Mouse (Mus musculus): Measurements from ENCODE around the gene Rhobtb1. TPM values are rescaled to one million over a fixed set of nuclear protein-coding genes. Genes with fewer than 3 reads are reported as not detected.

Rhobtb1 gene
- total RNA-seq, 2 experiments from 2014 or later = 113 to 183 TPM

- DNase-seq (ENCODE audit: low spot score) = no peak
- intact Hi-C loops (cut with DNase I) = no loop called here
These were observed 10.3 kb downstream of the Rhobtb1 start for GRCm38 (mm10) chr10:69161503-69161902.

- no peak for DNase-seq (ENCODE audit: low spot score)
- intact Hi-C loops (cut with DNase I) = no loop called here
These were observed 11.3 kb downstream of the Rhobtb1 start for GRCm38 (mm10) chr10:69162577-69162976.

- no peak for DNase-seq (ENCODE audit: low spot score)
- intact Hi-C loops (cut with DNase I) = no loop called here
These were observed 12.0 kb downstream of the Rhobtb1 start for GRCm38 (mm10) chr10:69163216-69163615.

DNA sequence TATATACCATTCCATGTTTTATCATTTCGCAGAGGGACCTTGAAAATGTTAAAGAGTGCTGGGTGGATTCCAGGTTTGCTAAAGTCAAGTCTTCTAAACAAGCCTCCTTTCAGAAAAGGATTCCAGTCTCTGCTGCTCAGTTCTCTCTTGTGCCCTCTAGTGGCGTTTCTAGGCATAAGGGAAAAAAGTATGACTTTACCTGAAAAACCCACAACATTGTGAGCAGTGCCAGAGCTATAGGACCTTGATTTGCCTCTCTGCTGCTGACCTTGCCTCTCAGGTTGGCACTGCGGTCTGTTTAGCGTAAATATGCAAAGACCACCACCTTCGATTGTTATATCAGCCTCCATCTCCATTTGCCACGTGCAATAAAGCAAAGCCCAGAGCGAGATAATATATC, 13.9 kb downstream of the Rhobtb1 start:
- no peak for DNase-seq (ENCODE audit: low spot score)
- intact Hi-C loops (cut with DNase I) = no loop called here

DNA sequence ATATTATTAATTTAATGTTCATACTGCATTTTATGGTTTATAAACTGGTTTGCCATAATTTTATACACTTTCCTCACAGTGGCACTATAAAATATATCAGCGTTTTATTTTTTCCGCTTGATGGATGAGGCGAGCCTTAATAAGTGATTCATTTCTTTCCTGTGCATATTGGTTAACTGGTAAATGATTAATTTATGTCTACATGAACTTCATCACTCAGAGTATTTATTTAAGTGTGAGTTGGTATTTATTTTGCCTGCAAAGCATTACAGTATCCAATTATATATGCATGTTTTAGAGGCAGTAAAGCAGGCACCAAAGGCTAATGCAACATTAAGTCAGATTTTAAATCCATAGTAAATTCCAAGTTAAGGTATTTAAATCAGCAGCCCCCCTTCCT, 14.6 kb downstream of the Rhobtb1 start:
- DNase-seq (ENCODE audit: low spot score) = no peak
- intact Hi-C loops (cut with DNase I) = no loop called here

DNA sequence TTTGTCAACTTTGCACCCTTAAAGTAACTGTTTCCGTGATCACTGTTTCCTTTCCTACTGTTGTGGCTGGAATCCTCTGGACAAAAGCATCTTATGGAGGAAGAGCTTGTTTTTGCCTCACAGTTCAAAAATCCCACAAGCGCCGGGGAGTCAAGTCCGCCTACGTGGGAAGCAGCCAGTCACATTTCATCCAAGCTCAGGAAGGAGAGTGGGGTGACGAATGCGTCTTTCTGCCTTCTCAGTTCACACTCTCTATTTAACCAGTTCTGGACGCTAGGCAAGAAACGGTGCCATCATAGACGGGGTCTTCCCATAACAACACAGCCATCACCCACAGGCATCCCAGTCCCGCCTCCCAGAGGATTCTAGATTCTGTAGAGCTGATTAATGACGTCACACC, 15.3 kb downstream of the Rhobtb1 start:
- no peak for DNase-seq (ENCODE audit: low spot score)
- intact Hi-C loops (cut with DNase I) = no loop called here

- intact Hi-C loops (cut with DNase I) = no loop called here
- DNase-seq (ENCODE audit: low spot score) = no peak
These were observed 21.2 kb downstream of the Rhobtb1 start for GRCm38 (mm10) chr10:69172412-69172811.

DNA sequence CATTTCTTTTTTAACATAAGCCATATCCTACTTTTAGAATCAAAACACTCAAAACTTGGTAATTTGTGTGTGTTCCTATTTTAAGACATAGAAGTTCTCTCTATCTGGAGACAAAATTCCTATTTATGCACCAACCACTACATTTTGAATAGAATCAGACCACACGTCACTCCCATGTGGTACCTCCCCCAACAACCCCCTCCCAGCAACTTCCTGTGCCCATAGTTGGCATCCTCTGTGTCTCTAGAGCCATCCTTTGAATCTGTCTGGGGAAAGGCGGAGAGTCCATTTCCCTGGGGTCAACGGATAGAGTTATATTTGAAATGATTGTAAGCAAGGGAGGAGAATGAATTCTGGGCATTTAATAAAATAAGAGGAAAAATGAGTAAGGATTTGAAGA, 24.9 kb downstream of the Rhobtb1 start:
- intact Hi-C loops (cut with DNase I) = no loop called here

DNA sequence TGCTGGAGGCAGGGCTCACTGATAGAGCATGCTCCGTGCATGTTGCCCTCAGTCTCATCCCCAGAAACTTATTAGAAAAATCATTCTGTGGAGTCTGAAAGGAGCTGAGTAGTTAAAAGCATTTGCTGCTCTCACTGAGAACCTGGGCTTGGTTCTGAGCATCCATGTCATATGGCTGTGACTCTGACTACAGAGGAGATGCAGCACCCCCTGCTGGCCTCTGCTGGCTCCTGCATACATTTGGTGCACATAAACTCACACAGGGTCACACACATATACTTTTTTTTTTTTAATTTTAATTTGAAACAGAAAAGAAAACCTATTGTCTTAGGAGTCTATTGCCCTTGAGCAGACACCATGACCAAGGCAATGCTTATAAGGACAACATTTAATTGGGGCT, 28.1 kb downstream of the Rhobtb1 start:
- intact Hi-C loops (cut with DNase I) = no loop called here
- DNase-seq (ENCODE audit: low spot score) = no peak

More for the DNA sequence above, 24.9 kb downstream of the Rhobtb1 start:
- DNase-seq (ENCODE audit: low spot score) = no peak

DNA sequence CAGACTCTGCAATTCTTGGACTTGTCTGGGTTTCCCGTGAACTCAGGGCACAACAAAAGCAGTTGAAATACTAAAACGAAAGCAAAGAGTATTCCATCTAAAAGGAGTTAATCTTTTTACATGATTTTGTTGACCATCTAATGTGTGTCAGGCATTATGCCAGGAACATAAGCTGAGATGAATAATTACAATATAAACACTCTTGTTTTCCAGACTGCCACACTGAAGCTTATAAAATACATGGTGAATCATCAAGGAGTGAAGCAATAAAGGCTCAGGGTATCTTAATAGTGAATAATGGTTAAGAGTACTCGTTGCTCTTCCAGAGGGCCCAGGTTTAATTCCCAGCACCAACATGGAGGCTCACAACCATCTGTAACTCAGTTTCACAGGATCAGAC, 29.8 kb downstream of the Rhobtb1 start:
- DNase-seq (ENCODE audit: low spot score) = no peak
- intact Hi-C loops (cut with DNase I) = no loop called here

DNA sequence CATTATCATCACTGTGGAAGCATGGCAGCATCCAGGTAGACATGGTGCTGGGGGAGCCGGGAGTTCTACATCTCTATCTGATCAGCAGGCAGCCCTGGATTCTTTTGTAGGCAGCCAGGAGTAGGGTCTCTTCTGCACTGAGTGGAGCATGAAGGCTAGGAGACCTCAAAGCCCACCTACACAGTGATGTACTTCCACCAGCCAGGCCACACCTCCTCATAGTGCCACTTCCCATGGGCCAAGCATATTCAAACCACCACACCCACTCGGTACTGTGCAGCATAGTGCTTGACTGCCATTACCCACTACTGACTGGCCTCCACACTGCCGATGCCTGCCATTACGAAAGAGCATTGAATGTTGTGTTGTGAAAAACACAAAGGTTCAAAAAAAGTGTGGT, 33.7 kb downstream of the Rhobtb1 start:
- intact Hi-C loops (cut with DNase I) = no loop called here
- no peak for DNase-seq (ENCODE audit: low spot score)

DNA sequence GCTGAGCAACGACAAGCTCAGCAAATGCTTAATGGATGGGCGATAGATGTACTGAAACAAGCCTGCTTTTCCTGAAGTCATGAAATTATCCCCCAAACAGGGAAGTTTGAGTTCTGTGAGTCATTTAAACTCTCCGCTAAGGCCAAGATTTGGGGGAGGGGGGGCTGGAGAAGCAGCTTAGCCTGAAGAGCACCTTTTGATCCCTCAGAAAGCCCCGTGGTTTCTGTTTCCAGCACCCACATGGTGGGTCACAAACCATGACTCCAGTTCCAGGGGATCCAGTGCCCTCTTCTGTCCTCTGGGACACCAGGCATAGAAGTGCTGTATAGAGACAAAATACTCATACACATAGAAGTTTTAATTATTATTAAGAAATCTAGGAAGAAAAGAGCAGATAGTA, 34.2 kb downstream of the Rhobtb1 start:
- no peak for DNase-seq (ENCODE audit: low spot score)
- intact Hi-C loops (cut with DNase I) = no loop called here

DNA sequence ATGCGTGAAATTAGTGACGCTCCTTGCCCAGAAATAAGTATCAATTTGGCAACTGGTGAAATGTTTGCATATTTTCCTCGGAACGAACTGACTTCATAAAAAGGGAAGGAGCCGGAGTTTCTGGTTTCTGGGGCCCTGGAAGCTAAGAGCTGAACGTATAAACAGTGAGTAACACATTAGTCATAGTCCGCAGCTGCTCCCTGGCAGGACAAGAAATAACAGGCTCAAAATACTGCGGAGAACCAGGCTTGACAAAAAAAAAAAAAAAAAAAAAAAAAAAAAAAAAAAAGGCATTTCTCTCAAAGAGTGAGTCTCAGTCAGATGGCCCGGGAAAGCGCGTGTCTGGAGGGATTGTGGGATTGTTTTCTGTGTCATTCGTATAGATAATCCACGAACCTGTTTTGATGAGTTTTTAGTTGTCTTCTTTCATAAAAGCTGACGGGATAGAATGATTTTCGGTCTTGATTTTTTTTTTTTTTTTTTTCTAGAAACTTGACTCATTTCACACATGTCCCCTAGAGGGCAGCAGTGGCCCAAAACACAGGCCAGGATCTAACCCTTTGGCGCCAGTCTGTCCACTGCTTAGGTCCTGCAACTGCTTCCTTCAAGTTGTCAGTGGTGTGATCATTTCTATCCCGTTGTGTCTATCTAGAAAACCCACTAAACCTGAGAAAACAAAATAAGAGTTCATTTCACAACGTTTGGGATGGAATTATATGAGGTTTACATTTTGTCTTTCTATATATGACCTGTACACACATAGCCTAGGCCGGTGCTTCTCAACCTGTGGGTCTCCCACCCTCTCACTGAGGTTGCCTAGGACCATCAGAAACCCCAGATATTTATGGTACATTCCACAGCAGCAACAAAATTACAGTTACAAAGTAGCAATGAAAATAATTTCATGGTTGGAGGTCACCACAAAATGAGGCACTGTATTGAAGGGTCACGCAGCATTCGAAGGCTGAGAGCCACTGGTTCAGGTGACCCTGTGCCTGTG, 35.0 kb downstream of the Rhobtb1 start:
- DNase-seq (ENCODE audit: low spot score) = peak; percentile 41
- intact Hi-C loops (cut with DNase I) = loop anchor here (1.0 kb wide), 1 partner anchor 121 kb away; no protein-coding TSS in a partner anchor

DNA sequence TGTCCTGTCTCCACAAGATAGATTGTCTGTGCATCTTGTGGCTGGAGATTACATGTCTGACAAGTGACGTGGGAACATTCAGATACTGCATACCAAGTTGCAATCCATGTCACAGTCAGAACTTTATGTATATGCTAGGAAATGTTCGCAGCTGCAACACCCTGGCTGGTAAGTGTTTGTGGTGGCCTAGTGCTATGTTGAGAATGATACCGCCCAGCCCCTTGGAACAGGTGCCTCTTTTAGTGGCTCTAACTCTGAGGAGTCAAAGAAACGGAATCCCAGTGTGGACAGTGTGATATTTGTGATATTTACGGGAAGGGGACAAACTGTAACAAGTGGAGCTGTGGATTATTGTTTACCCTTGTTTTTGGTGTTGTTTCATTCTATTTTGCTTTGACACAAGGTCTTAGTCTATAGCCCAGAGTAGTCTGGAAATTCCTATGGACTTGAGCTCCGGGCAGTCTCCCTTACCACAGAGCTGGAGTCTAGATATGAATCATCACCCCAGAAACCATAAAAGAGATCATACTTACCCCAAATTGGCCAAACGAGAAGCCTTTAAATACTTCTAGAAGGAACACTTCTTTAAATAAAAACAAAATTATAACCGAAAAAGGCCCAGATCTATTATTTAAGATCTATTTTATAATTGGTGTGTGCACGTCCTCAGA, 36.7 kb downstream of the Rhobtb1 start:
- no peak for DNase-seq (ENCODE audit: low spot score)
- intact Hi-C loops (cut with DNase I) = no loop called here

DNA sequence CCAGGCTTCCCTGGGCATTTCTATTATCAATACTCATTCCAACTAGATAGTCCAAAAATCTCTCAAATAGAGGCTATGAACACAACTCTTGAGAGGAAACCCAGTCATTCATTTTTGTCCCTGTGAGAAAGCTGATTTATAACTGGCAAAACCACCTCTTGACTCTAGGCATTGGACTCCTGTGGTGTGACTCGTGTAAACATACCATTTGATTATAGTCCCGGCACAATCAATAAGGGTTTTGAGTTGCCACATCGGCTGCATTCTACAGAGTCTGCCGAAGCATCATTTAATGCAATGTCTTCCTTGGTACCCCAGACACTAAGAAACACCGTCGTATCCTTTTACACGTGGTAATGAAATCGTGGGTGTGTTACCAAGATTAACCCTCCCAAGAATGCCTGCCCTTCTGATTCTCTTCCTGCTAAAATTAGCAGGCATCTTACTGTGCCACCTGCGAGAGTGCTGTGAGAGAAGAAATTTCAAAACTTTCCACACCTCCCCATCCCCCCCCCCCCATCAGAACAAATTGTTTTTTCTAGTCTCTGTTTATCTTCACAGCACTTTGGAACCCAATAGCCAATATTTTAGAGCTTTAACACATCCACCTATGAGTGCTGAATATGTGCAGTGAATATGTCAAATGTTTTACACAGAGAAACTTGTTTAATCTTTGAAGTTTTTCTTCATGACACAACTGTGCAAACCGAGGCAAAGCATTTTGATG, 39.4 kb downstream of the Rhobtb1 start:
- intact Hi-C loops (cut with DNase I) = no loop called here

DNA sequence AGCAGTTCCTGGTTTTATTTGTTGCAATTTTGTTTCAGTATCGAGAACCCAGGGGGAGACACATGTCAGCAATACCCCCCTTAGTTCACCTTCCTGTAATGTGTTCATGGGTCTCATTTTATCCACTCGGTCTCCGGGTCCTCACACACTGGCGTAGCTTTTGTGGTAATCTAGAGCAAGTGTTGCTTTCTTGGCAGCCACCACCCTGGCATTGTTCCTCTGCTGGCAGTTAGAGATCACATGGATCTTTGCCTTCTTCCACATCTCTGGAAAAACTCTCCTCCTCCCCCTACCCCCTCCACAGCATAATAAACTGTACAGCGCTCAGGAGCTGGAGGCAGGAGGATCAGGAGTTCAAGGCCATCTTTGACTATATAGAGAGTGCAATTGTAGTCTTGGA, 41.0 kb downstream of the Rhobtb1 start:
- intact Hi-C loops (cut with DNase I) = no loop called here
- no peak for DNase-seq (ENCODE audit: low spot score)

More for the DNA sequence above, 39.4 kb downstream of the Rhobtb1 start:
- DNase-seq (ENCODE audit: low spot score) = no peak

- no peak for DNase-seq (ENCODE audit: low spot score)
- intact Hi-C loops (cut with DNase I) = no loop called here
These were observed 42.5 kb downstream of the Rhobtb1 start for GRCm38 (mm10) chr10:69193721-69194120.

DNA sequence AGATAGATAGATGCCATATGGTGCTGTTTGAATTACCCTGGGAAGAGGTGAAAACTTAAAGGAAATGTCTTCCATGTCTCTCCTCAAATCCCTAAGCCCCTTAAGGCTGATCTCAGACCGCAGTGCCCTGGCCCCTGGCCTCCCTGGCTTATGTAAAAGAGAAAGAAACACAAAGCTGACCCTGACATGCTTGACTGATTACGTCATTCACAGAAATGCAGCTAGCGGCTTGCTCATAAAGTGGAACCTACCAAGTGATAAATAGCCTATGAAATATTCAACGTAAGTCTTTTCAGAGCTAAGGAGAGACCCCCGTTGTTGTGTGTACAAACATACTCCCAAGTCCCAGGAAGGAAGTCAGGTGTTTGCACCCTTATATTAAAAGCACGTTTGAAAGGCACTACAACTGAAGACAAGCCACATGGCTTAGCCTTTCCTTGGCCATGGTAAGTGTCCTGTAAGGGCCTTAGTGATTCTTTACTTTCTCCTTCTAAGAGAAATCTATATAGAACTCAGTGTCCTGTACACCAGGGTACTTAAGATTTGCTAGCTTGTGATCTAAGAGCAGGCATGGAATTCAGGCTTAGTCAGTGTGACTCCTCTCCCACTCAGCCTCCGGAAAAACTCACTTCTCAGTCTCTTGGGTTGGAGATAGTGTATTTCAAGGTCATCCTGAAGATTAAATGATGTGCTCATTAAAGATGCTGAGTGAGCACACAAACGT, 53.6 kb downstream of the Rhobtb1 start:
- intact Hi-C loops (cut with DNase I) = no loop called here
- DNase-seq (ENCODE audit: low spot score) = no peak

DNA sequence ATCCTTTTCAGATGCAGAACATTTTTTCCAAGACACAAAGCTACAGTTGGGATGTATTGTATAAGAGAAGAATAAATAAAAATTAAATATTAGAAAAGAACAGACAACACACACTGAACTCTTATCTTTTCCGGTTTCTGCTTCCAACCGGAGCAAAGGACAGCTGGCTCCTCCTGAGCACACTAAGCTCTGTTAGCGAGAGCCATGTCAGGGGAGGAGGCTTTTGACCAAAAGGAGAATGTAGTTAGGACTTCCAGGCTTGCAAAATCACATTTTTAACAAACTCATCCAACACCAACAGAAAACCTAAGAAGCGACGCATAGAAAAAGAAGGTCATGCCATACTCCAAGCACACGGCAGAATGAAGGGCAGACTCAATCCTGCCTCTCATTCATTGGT, 54.8 kb downstream of the Rhobtb1 start:
- no peak for DNase-seq (ENCODE audit: low spot score)
- intact Hi-C loops (cut with DNase I) = no loop called here

GRCm38 (mm10) chr10:69207481-69207880, 56.2 kb downstream of the Rhobtb1 start:
- no peak for DNase-seq (ENCODE audit: low spot score)
- intact Hi-C loops (cut with DNase I) = no loop called here

Data from heart, postnatal 25 days (tissue).